Mouse (Mus musculus) fat pad, adult 2 months (tissue): ENCODE data around the gene Neb.

Experiments
- DNase-seq: peaks from one replicate; pipeline ENCODE4 v3.0.0-alpha.2; 2011; ENCODE audit warnings: low read depth, low spot score; ENCODE audit errors: extremely low read depth

The Neb gene

DNA sequence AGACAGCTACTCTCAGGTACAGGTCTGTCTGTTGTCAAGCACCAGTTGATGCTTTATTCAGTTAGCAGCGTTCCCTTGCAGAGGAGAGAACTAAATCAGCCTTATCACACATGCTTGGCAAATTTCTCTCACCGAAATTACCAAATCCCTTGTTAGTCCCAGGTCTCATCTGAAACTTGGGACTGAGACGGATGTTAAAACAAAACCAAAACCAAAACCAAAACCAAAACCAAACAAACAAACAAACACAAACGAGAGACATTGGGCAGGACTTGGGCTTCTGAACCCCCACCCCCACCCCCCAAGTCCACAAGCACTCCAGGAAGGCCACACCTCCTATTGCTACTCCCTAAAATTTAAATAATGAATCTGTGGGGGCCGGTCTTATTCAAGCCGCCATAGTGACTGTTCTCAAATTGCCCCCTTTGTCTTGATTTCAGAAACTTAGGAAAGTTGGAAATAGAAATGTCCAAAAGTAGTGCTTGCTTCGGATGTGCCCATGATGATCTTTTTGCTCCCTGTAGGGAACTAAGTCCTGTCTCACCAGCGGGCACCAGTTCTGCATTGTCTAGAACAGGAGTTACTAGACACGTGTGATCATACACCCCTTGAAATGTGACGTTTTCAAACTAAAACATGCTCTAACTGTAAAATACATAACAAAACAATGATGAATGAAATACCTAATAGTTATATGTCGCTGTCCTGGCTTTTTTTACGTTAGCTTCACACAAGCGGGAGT, 397 bp downstream of the Neb start:
- DNase-seq, result no peak

DNA sequence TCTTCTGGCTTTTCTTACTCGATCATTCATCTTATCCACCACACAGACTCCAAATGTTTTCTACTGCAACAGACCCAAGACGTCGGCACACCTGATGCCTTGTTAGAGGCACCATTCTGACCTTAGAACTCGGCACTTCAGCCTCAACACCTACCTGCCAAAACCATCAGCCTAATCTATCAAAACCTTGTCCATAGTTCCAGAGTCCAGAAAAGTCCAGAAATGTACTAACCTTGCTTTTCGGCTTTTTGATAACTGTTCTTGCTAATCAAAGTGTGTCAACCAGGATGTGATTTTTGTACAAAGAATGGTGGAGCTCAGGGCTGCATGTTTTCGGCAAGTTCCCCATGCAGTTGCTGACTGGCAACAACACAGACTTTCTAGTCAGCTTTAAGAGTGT, 3.6 kb downstream of the Neb start:
- DNase-seq, result no peak

DNA sequence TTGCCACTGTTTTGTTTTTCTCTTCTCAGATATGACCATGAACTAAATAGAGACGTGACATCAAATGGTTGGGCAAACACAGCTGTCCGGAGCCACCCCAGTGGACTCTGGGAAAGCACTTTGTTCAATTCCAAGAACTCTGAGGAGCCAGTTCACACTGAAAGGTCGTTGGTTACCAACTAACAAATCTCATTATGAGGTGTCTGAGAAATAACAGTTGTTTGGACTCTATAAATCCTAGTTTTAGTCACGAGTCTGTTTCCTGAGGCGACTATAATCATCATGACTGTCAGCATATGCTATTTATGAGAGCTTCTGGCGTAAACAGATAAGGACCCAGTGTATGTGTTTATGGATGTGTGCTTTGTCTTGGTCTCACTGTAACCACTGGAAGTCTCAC, 5.8 kb downstream of the Neb start:
- no peak for DNase-seq

GRCm38 (mm10) chr2:52372080-52372479, 6.2 kb downstream of the Neb start:
- no peak for DNase-seq

DNA sequence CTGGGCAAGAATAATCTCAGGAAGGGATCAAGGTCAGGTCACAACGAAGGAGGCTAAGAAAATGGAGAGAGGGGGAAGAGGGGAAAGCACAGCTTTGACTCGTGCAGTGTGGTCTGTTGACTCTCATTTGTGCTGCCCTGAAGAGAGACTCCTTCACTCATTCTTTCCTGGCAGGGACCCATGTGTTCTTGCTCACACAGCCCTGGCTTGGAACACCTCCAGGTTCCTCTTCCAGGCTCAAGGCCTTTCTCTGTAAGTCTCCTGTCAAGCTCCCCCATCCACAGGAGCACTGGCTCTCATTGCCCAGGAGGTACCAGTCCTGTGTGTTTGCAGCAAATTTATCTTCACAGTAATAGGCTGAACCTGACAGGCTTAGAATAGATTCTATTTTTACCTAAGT, 7.2 kb downstream of the Neb start:
- no peak for DNase-seq

GRCm38 (mm10) chr2:52369622-52370021, 8.7 kb downstream of the Neb start:
- no peak for DNase-seq

DNA sequence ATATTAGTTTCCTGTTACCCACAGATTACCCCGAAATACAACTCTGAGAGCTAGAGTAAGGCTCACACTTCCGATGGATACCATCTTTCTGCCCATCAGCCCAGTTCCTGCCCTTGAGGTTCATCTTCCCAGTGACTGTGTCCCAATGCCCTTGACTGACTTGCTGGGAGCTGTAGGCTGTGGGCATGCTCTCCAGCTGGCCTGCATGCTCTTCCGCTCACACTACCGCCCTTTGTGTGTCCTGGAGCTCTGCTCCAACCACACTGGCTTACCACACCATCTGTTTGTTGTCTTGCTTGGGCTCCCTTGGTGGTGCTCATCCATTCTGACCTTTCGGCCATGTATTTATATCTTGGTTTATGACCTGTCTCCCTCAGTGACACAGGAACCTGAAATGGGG, 10.6 kb downstream of the Neb start:
- no peak for DNase-seq

DNA sequence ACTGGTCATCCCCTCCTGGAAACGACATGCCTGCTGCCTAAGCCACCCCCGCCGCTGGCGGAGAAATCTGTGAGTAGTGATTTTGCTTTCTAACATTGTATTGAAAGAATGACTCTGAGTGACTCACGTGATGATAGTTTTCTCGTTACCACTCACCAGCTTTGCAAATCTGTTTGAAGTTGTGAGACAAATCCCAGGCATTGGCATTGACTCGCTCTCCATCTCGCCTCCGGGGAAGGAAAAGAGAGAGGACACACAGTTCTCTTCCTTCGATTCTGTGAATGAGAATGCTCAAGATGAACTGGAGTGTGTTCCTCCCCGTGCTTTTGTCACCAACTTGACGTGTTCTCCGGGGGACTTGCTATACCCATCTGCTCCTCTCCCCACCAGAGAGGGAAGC, 11.0 kb downstream of the Neb start:
- DNase-seq, result no peak

- no peak for DNase-seq
Measured at GRCm38 (mm10) chr2:52361086-52361485, 17.2 kb downstream of the Neb start.

DNA sequence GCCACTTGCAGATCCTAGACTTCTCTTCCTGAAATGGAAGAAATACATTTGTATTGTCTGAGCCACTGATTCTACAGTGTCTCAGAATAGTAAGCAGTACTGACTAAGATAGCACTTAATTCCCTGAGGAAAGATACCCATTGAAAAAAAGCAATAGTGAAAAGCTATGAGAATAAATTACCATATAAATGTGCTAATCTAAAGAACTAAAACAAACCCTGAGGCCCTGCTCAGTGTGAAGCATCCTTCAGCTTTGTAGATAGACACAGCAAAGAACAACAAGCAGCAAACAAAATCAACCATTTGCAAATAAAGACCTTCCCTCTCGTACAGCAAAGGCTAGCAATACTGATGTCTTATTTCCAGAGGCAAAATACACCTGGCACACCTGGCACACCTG, 18.6 kb downstream of the Neb start:
- no peak for DNase-seq

- DNase-seq, result no peak
Measured at GRCm38 (mm10) chr2:52358156-52358555, 20.1 kb downstream of the Neb start.

- no peak for DNase-seq
Measured at GRCm38 (mm10) chr2:52351029-52351428, 27.2 kb downstream of the Neb start.

- DNase-seq, result no peak
Measured at GRCm38 (mm10) chr2:52340990-52341389, 37.3 kb downstream of the Neb start.

DNA sequence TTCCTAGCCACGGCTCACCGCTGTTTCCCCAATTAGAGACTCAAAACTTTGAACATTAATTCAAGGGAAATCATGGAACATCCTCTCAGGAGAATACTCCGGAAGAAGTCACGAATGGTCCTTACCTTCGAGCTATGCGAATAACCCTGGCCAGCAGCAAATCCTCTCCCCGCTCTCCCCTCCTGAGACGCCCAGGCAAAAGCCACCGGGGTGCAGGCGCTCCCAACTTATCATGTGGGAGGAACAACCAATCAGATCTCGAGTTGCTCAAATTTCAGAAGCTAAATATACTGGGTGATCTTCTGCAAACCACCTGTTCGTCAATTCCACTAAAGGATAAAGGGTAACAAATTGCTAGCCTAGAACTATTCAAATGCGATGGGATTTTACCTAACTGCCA, 42.7 kb downstream of the Neb start:
- DNase-seq, result no peak

DNA sequence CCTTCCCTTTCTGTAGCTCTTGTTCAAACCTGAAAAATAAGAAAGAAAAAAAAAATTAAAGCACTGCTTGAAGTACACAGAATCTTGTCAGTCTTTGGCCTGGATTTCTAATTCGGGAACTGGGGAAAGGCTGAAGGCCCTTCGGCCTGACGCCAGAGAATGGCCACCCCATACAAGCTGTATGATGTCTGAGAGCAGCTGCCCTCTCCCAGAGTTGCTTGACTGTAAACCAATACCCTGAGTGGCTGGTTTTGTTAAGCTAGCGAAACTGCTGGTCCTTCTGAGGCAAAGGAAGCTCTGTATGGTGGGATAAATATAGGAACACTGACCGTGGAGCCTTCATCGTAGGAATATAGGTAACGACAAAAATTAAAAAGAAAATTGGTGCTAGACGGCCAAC, 43.2 kb downstream of the Neb start:
- no peak for DNase-seq

- no peak for DNase-seq
Measured at GRCm38 (mm10) chr2:52333535-52333934, 44.7 kb downstream of the Neb start.

DNA sequence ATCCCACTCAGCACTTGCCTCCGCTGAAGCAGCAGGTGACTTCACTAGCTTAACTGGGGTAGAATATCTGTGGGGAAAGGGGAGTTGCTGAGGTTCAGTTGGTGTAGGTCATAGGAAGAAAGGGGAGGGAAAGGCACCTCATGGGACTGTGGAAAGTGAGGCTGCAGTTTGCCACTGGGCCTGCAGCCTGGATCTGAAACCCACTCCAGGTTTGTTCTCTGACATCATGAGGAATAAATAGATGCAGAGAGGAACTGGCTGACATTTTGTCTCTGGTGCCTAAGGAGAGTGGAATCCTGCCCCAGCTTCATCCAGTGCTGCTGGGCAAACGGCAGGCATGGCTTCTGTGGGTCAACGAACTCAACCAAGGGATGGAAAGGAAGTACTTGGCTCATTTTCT, 46.5 kb downstream of the Neb start:
- DNase-seq, result no peak

GRCm38 (mm10) chr2:52327244-52327815, 50.9 kb downstream of the Neb start:
- DNase-seq, result no peak

DNA sequence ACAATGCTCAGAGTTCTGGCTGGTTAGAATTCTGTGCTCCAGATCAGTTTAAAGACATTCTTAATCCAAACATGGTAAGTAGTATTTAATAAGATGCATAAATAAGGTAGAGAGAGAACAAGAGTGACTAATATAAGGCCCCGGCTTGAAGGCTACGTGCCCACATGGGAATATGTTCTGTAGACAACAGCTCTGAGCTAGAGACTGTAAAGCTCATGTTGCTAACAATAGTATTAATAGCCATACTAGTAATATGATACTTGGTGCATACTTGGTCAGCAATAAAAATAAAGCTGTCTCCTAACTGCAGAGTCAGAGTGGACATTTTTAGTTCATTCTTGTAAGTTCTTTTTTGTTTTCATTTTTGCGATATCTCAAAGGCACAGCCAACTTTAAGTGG, 56.4 kb downstream of the Neb start:
- no peak for DNase-seq

- no peak for DNase-seq
Measured at GRCm38 (mm10) chr2:52320175-52320574, 58.1 kb downstream of the Neb start.

GRCm38 (mm10) chr2:52319020-52319567, 59.2 kb downstream of the Neb start:
- no peak for DNase-seq

DNA sequence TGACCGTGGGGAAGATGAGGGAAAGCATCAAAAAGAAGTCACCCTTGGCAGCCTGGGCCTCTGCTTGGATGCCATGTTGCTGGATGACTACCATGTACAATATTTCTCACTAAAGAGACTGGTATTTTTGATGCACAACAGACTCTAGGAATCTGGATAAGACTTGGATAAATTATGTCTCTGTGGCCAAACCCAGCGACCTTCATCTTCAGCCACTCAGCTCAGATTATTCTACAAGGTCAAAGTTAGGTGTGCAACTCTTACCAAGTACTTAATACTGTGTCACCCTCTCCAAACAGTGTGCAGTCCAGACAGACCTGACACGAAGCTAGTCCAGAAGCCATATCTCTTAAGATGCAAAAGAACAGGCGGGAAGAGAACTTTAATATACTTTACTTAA, 60.8 kb downstream of the Neb start:
- DNase-seq, result no peak

DNA sequence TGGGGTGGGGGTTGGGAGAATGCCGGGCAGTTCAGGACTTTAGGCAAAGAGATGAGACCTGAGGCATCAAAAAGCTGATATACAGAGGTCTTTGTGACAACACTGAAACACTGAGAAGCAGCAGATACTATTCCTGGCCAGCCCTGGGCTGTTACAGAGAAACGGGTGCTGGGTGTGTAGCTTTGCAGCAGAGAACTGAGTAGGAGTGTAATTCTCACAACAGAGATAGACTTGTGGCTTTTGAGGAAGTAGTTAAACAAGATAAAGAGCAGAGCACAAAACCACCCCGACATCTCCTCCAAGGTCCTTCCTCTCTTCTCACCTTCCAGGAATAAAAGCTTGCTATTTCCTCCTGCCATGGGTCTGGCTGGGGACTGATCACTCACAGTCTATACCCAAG, 62.5 kb downstream of the Neb start:
- DNase-seq, result no peak
